Mouse (Mus musculus) adrenal gland, postnatal 14 days (tissue): ENCODE measurements at regions not wholly inside any gene's neighbourhood (a gene's known extent, or its start where the extent isn't known, plus 50 kb on each side); places are given as distances from the start of the nearest gene placed in this dataset.
A peak's percentile ranks its signal among the peaks of the same experiment; 100 is the strongest.

Experiments used
- DNase-seq: peaks from one replicate; pipeline ENCODE4 v3.0.0; 2021; ENCODE audit warnings: mixed read lengths

GRCm38 (mm10) chr8:7011881-7012280 lies 1649.2 kb downstream of the Efnb2 start:
- peak; percentile 3 for DNase-seq

- no peak for DNase-seq
Observed at GRCm38 (mm10) chr8:6991516-6991915, 1669.5 kb downstream of the Efnb2 start.

- DNase-seq = no peak
Observed at GRCm38 (mm10) chr8:6989359-6990095, 1671.5 kb downstream of the Efnb2 start.

- DNase-seq = no peak
Observed at GRCm38 (mm10) chr8:6973961-6974360, 1687.1 kb downstream of the Efnb2 start.

- DNase-seq = no peak
Observed at GRCm38 (mm10) chr8:6963006-6963799, 1697.8 kb downstream of the Efnb2 start.

GRCm38 (mm10) chr8:6958086-6958485 lies 1703.0 kb downstream of the Efnb2 start:
- DNase-seq = no peak

DNA sequence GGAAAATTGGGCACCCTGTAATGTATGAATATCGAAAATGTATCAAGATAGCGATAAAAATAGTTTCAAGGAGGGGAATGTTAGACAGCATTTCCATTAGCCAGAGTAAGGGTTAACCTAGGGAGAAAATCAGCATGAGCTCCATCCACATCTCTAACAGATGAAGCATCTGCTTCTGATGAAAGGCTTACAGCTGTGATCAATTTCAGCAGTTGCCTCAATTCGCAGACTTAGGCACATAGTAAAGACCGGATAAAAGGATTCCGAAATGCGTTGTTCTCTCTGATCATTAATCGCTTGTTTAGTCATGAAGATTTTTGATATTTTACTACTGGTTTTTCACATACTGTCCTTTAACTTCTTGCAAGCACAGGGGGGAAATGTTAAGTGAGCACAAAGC lies 1706.8 kb downstream of the Efnb2 start:
- DNase-seq = no peak

- DNase-seq = no peak
Observed at GRCm38 (mm10) chr8:6922467-6922866, 1738.6 kb downstream of the Efnb2 start.

GRCm38 (mm10) chr8:6907682-6908081 lies 1753.4 kb downstream of the Efnb2 start:
- no peak for DNase-seq

- peak; percentile 4 for DNase-seq
Observed at GRCm38 (mm10) chr8:6891456-6891855, 1769.6 kb downstream of the Efnb2 start.

DNA sequence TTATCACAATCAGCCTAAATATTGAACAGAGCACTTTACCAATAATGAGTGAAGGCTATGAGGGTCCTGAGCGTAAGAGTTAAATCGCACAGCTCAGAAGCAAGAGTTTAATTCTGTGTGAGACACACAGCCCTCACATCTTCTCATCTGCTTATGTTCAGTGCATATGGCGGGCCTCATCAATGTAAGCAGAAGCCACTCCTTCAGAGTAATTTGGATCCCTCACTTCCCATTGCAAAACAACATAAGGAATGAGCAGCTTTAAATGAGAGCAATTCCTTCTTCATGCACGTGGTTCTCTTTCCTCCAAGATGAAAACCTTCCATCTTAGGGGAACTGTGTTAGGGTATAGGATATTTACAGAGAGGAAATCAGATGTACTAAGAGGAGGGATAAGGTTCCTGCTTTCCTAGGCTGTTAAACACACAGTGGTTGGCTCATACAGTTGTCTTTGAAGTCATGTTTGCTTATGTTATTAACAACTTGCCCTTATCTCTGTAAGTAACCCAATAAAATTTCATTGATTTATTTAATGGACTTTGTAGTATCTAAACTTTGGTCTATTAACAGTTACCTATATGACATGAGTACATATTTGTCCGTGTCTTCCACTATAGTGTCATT lies 1774.2 kb downstream of the Efnb2 start:
- DNase-seq = no peak

GRCm38 (mm10) chr8:6884828-6885227 lies 1776.2 kb downstream of the Efnb2 start:
- no peak for DNase-seq

GRCm38 (mm10) chr8:6882626-6883025 lies 1777.5 kb upstream of the Slc10a2 start:
- DNase-seq = no peak
